Mouse (Mus musculus): ENCODE results near the gene Slc44a4. TPM values are rescaled to one million over a fixed set of nuclear protein-coding genes. Genes with fewer than 3 reads are reported as not detected.
A peak's percentile ranks its signal among the peaks of the same experiment; 100 is the strongest.
"Not testable (repeated sequence)": the region's sequence is repeated elsewhere in the genome, so short reads cannot be mapped to it uniquely, and the experiment has no call there.

The Slc44a4 gene
- polyA plus RNA-seq, 1 experiment from 2014 or later: not detected

- DNase-seq (ENCODE audit: low spot score) (no peak), ATAC-seq (no peak)
- H3K36me3 ChIP-seq (ENCODE audit: control insufficient read depth, insufficient read depth, low read length): peaks cover 16% of the 10 kb centered on the region
- H3K4me3 ChIP-seq (ENCODE audit: low read depth, low read length): 0 out of 2 replicates have a peak overlapping the region, but pooled peaks have one; percentile 5
- peak overlapping the region; percentile 83 for H3K4me2 ChIP-seq (ENCODE audit: low read length)
- 81% methylated on average over 17 of the region's 17 CpGs for WGBS
- peak overlapping the region; percentile 21; the same call in 1 of the 2 replicates for H3K9ac ChIP-seq (ENCODE audit: low read length)
- H3K27ac ChIP-seq (ENCODE audit: low read depth, low read length): no peak overlapping the region
- peaks cover 29% of the 10 kb centered on the region for H3K4me1 ChIP-seq (ENCODE audit: control insufficient read depth, insufficient read depth, low read length)
- no peaks in the 10 kb centered on the region for H3K9me3 ChIP-seq (replicated peaks; ENCODE audit: control insufficient read depth, low read length)
- H3K27me3 ChIP-seq (replicated peaks; ENCODE audit: control insufficient read depth, insufficient read depth, low read length): no peaks in the 10 kb centered on the region
These were observed 17.9 kb upstream of the Slc44a4 start for GRCm38 (mm10) chr17:34896366-34896765.

- H3K4me1 ChIP-seq (ENCODE audit: control insufficient read depth, insufficient read depth, low read length): peaks cover 29% of the 10 kb centered on the region
These were observed 16.7 kb upstream of the Slc44a4 start for GRCm38 (mm10) chr17:34897373-34898159.

GRCm38 (mm10) chr17:34898160-34898586 lies 16.1 kb upstream of the Slc44a4 start, which contains the start of the genes C2 and Ehmt2:
TSS of gene C2 (minus strand) at chr17:34898265.
TSS of gene Ehmt2 (plus strand) at chr17:34898469.
- DNase-seq (ENCODE audit: low spot score) (peak; percentile 83), ATAC-seq (peak; percentile 27)
- Histone ChIP-seq H3K9me3 (replicated peaks; ENCODE audit: control insufficient read depth, low read length) (no peaks in the 10 kb centered on the region), H3K27me3 (replicated peaks; ENCODE audit: control insufficient read depth, insufficient read depth, low read length) (no peaks in the 10 kb centered on the region), H3K36me3 (ENCODE audit: control insufficient read depth, insufficient read depth, low read length) (peaks cover 30% of the 10 kb centered on the region), H3K4me1 (ENCODE audit: control insufficient read depth, insufficient read depth, low read length) (peaks cover 29% of the 10 kb centered on the region), H3K27ac (ENCODE audit: low read depth, low read length) (peak within 1 kb of the TSS; percentile 97), H3K9ac (ENCODE audit: low read length) (peak within 1 kb of the TSS; percentile 94), H3K4me3 (ENCODE audit: low read depth, low read length) (peak within 1 kb of the TSS; percentile 82), H3K4me2 (ENCODE audit: low read length) (peak within 1 kb of the TSS; percentile 96)
- WGBS: under 1% methylated on average over 43 of the region's 44 CpGs

More at GRCm38 (mm10) chr17:34897373-34898159, 16.7 kb upstream of the Slc44a4 start:
- no peaks in the 10 kb centered on the region for H3K9me3 ChIP-seq (replicated peaks; ENCODE audit: control insufficient read depth, low read length)
- peak overlapping the region; percentile 97 for H3K27ac ChIP-seq (ENCODE audit: low read depth, low read length)
- peak; percentile 71 for DNase-seq (ENCODE audit: low spot score)
- H3K4me3 ChIP-seq (ENCODE audit: low read depth, low read length): peak overlapping the region; percentile 82
- ATAC-seq: no peak
- no peaks in the 10 kb centered on the region for H3K27me3 ChIP-seq (replicated peaks; ENCODE audit: control insufficient read depth, insufficient read depth, low read length)
- peak overlapping the region; percentile 96 for H3K4me2 ChIP-seq (ENCODE audit: low read length)
- H3K9ac ChIP-seq (ENCODE audit: low read length): peak overlapping the region; percentile 94
- H3K36me3 ChIP-seq (ENCODE audit: control insufficient read depth, insufficient read depth, low read length): peaks cover 24% of the 10 kb centered on the region
- WGBS: 16% methylated on average over 10 of the region's 10 CpGs

GRCm38 (mm10) chr17:34898706-34899052 lies 15.6 kb upstream of the Slc44a4 start:
- DNase-seq (ENCODE audit: low spot score) (peak; percentile 73), ATAC-seq (peak; percentile 19; the same call in 1 of the 2 replicates)
- 0% methylated on average over 1 of the region's 47 CpGs for WGBS
- Histone ChIP-seq H3K27me3 (replicated peaks; ENCODE audit: control insufficient read depth, insufficient read depth, low read length) (no peaks in the 10 kb centered on the region), H3K9me3 (replicated peaks; ENCODE audit: control insufficient read depth, low read length) (no peaks in the 10 kb centered on the region), H3K4me1 (ENCODE audit: control insufficient read depth, insufficient read depth, low read length) (peaks cover 26% of the 10 kb centered on the region), H3K27ac (ENCODE audit: low read depth, low read length) (peak overlapping the region; percentile 97), H3K4me3 (ENCODE audit: low read depth, low read length) (peak overlapping the region; percentile 82), H3K9ac (ENCODE audit: low read length) (peak overlapping the region; percentile 94), H3K4me2 (ENCODE audit: low read length) (peak overlapping the region; percentile 96), H3K36me3 (ENCODE audit: control insufficient read depth, insufficient read depth, low read length) (peaks cover 35% of the 10 kb centered on the region)

GRCm38 (mm10) chr17:34899053-34899889 lies 15.0 kb upstream of the Slc44a4 start:
- Histone ChIP-seq H3K36me3 (ENCODE audit: control insufficient read depth, insufficient read depth, low read length) (peaks cover 39% of the 10 kb centered on the region), H3K9me3 (replicated peaks; ENCODE audit: control insufficient read depth, low read length) (no peaks in the 10 kb centered on the region), H3K27me3 (replicated peaks; ENCODE audit: control insufficient read depth, insufficient read depth, low read length) (no peaks in the 10 kb centered on the region), H3K4me3 (ENCODE audit: low read depth, low read length) (peak overlapping the region; percentile 82), H3K4me2 (ENCODE audit: low read length) (peak overlapping the region; percentile 96), H3K27ac (ENCODE audit: low read depth, low read length) (peak overlapping the region; percentile 97), H3K4me1 (ENCODE audit: control insufficient read depth, insufficient read depth, low read length) (peaks cover 26% of the 10 kb centered on the region), H3K9ac (ENCODE audit: low read length) (peak overlapping the region; percentile 94)
- ATAC-seq: no peak; the same call in 1 of the 2 replicates
- under 1% methylated on average over 41 of the region's 45 CpGs for WGBS
- peak; percentile 29 for DNase-seq (ENCODE audit: low spot score)

GRCm38 (mm10) chr17:34899890-34900243 lies 14.4 kb upstream of the Slc44a4 start:
- Histone ChIP-seq H3K27me3 (replicated peaks; ENCODE audit: control insufficient read depth, insufficient read depth, low read length) (no peaks in the 10 kb centered on the region), H3K9ac (ENCODE audit: low read length) (peak overlapping the region; percentile 94), H3K36me3 (ENCODE audit: control insufficient read depth, insufficient read depth, low read length) (peaks cover 45% of the 10 kb centered on the region), H3K9me3 (replicated peaks; ENCODE audit: control insufficient read depth, low read length) (no peaks in the 10 kb centered on the region), H3K27ac (ENCODE audit: low read depth, low read length) (peak overlapping the region; percentile 97), H3K4me3 (ENCODE audit: low read depth, low read length) (peak overlapping the region; percentile 82), H3K4me1 (ENCODE audit: control insufficient read depth, insufficient read depth, low read length) (peaks cover 26% of the 10 kb centered on the region), H3K4me2 (ENCODE audit: low read length) (peak overlapping the region; percentile 96)
- DNase-seq (ENCODE audit: low spot score) (peak; percentile 29), ATAC-seq (no peak)
- WGBS: 0% methylated on average over 5 of the region's 5 CpGs

GRCm38 (mm10) chr17:34900826-34901225 lies 13.4 kb upstream of the Slc44a4 start:
- ATAC-seq; H3K4me3 ChIP-seq (ENCODE audit: low read depth, low read length); H3K27me3 ChIP-seq (replicated peaks; ENCODE audit: control insufficient read depth, insufficient read depth, low read length); H3K27ac ChIP-seq (ENCODE audit: low read depth, low read length); H3K9me3 ChIP-seq (replicated peaks; ENCODE audit: control insufficient read depth, low read length); H3K4me2 ChIP-seq (ENCODE audit: low read length); H3K9ac ChIP-seq (ENCODE audit: low read length); DNase-seq (ENCODE audit: low spot score): not testable (repeated sequence)
- H3K36me3 ChIP-seq (ENCODE audit: control insufficient read depth, insufficient read depth, low read length): peaks cover 53% of the 10 kb centered on the region
- H3K4me1 ChIP-seq (ENCODE audit: control insufficient read depth, insufficient read depth, low read length): peaks cover 19% of the 10 kb centered on the region

- not testable (repeated sequence) for DNase-seq (ENCODE audit: low spot score); H3K9me3 ChIP-seq (replicated peaks; ENCODE audit: control insufficient read depth, low read length); H3K27me3 ChIP-seq (replicated peaks; ENCODE audit: control insufficient read depth, insufficient read depth, low read length); H3K27ac ChIP-seq (ENCODE audit: low read depth, low read length); H3K9ac ChIP-seq (ENCODE audit: low read length); H3K4me3 ChIP-seq (ENCODE audit: low read depth, low read length); ATAC-seq; H3K4me2 ChIP-seq (ENCODE audit: low read length)
- WGBS: 88% methylated on average over 9 of the region's 10 CpGs
- peaks cover 57% of the 10 kb centered on the region for H3K36me3 ChIP-seq (ENCODE audit: control insufficient read depth, insufficient read depth, low read length)
- peaks cover 14% of the 10 kb centered on the region for H3K4me1 ChIP-seq (ENCODE audit: control insufficient read depth, insufficient read depth, low read length)
These were observed 12.3 kb upstream of the Slc44a4 start for GRCm38 (mm10) chr17:34901948-34902347.

Measured in forebrain, embryonic 14.5 days (tissue).